Mouse (Mus musculus): ENCODE data around the gene Cisd1. TPM values are rescaled to one million over a fixed set of nuclear protein-coding genes. Genes with fewer than 3 reads are reported as not detected.
A peak's percentile ranks its signal among the peaks of the same experiment; 100 is the strongest.

The Cisd1 gene
- polyA plus RNA-seq, 1 experiment, result 178 TPM

DNA sequence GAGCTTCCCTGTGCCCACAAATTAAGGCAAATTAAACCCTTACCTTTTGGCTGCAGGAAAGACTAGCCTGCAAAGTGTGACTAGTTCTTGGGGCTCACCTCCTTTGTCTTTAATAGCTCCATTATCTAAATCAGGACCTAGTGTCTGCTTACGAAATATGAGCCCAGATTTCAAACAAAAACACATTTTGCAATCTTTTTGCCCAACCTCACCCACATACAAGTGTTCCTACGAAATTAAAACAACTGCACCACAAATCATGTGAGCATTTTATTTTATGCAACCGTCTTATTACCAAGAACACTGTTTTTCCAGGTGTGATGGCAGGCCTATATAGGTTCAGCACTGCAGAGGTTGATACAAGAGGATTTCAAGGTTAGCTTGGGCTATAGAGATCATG lies 1.6 kb downstream of the Cisd1 start:
- Histone ChIP-seq H3K27ac (ENCODE audit: insufficient read depth, low read length) (no peak overlapping the region), H3K4me1 (ENCODE audit: control insufficient read depth, insufficient read depth, low read length) (peaks cover 6% of the 10 kb centered on the region; the same call in 1 of the 2 replicates), H3K4me3 (ENCODE audit: insufficient read depth, low read length) (no peak overlapping the region)
- TF ChIP-seq POLR2A (IDR thresholded peaks at IDR 0.05; ENCODE audit: extremely low read depth, insufficient read depth, low read length) (no peak), CTCF (IDR thresholded peaks at IDR 0.05; ENCODE audit: extremely low read depth, insufficient read depth, low read length) (no peak)

DNA sequence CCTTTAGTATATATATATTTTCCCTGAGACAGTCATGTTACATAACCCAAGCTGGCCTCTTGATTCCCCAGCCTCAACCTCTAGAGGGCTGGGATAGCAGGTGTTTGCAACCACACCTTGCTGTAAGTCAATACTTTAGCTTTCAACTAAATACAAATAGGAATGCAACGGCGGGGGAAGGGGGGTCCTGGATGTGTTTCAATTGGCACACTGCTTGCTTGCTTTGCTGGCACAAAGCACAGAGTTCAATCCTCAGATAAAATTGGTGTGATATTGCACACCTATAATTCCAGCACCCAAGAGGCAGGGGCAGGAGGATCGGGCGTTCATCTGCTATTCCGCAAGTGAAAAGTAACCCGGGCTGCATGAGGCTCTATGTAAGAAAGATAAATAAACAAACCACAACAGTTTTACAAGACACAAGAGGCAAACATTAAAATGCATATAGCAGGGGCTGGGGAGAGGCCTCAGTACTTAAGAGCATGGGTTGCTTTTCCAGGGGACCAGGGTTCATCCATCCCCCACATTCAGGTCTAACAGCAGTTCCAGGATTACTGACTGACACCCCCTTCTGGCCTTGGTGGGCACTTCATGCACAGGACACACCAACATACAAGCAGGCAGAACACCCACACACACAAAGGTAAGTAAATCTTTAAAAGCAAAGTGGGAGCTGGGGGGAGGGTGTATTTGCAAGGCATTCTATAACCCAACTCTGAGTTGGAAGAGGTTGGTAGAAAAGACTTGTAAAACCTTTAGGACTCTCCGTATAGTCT lies 2.5 kb downstream of the Cisd1 start:
- H3K4me1 ChIP-seq (ENCODE audit: control insufficient read depth, insufficient read depth, low read length), result peaks cover 6% of the 10 kb centered on the region; the same call in 1 of the 2 replicates
- no peak overlapping the region for H3K27ac ChIP-seq (ENCODE audit: insufficient read depth, low read length)
- TF ChIP-seq POLR2A (IDR thresholded peaks at IDR 0.05; ENCODE audit: extremely low read depth, insufficient read depth, low read length) (no peak), CTCF (IDR thresholded peaks at IDR 0.05; ENCODE audit: extremely low read depth, insufficient read depth, low read length) (peak; percentile 22; the same call in 1 of the 2 replicates)
- H3K4me3 ChIP-seq (ENCODE audit: insufficient read depth, low read length), result no peak overlapping the region

DNA sequence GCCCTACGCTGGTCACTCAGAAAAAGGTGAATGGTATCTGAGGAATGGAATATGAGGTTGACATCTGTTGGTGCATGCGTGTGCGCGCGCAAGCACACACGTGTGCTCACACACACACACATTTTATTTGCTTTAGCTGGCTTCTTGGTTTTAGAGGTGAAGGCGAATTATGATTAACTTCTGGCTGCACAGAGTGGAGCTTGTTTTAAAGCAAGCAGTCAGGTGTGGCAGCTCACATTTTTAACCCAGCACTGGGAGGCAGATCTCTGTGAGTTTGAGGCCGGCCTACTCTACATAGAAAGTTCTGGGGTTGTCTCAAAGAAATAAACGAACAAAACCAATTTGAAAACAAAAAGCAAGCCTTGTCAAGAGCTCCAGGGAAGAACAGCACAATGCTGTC lies 3.5 kb downstream of the Cisd1 start:
- Histone ChIP-seq H3K27ac (ENCODE audit: insufficient read depth, low read length) (no peak overlapping the region), H3K4me3 (ENCODE audit: insufficient read depth, low read length) (no peak overlapping the region), H3K4me1 (ENCODE audit: control insufficient read depth, insufficient read depth, low read length) (peaks cover 6% of the 10 kb centered on the region; the same call in 1 of the 2 replicates)
- no peak for TF ChIP-seq CTCF (IDR thresholded peaks at IDR 0.05; ENCODE audit: extremely low read depth, insufficient read depth, low read length)
- no peak for TF ChIP-seq POLR2A (IDR thresholded peaks at IDR 0.05; ENCODE audit: extremely low read depth, insufficient read depth, low read length)

DNA sequence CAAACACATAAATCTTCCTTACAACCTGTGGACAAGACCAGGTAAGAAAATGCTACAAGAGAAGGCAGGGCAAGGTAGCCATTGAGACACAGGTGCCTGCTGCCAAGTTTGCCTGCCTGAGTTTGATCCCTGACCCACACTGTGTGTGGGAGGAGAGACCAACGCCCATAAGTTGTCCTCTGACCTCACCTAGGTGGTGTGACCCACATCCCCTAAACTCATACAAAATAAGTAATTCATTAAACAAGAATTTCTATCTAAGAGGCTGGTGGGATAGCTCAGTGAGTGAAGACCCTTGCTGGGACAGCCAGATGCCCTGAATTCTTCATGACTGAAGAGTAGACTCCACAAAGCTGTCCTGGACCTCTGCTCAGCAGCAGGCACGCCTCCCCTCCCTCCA lies 4.6 kb downstream of the Cisd1 start:
- Histone ChIP-seq H3K4me1 (ENCODE audit: control insufficient read depth, insufficient read depth, low read length) (peaks cover 6% of the 10 kb centered on the region; the same call in 1 of the 2 replicates), H3K27ac (ENCODE audit: insufficient read depth, low read length) (no peak overlapping the region), H3K4me3 (ENCODE audit: insufficient read depth, low read length) (no peak overlapping the region)
- TF ChIP-seq CTCF (IDR thresholded peaks at IDR 0.05; ENCODE audit: extremely low read depth, insufficient read depth, low read length) (no peak), POLR2A (IDR thresholded peaks at IDR 0.05; ENCODE audit: extremely low read depth, insufficient read depth, low read length) (no peak)

DNA sequence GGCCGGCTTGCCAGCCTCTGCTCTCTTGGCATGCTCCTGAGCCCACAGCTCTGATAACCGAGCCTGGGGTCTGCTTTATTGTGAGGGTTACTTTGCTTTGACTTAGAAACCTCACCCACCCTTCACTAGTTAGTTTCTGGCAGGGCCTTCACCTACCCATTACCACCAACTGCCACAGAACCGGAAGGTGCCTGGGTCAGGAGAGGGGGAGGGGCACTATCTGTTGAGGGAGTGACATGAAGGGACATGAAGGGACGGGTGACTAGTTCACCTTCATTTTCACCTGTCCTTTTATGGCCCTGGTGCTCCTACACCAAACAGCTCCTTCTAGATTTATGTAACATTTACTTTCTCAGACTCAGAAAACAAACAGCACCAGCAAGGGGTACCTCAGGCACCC lies 5.3 kb downstream of the Cisd1 start:
- H3K27ac ChIP-seq (ENCODE audit: insufficient read depth, low read length), result no peak overlapping the region
- no peak overlapping the region for H3K4me3 ChIP-seq (ENCODE audit: insufficient read depth, low read length)
- TF ChIP-seq POLR2A (IDR thresholded peaks at IDR 0.05; ENCODE audit: extremely low read depth, insufficient read depth, low read length), result no peak
- TF ChIP-seq CTCF (IDR thresholded peaks at IDR 0.05; ENCODE audit: extremely low read depth, insufficient read depth, low read length), result no peak
- peaks cover 6% of the 10 kb centered on the region; the same call in 1 of the 2 replicates for H3K4me1 ChIP-seq (ENCODE audit: control insufficient read depth, insufficient read depth, low read length)

DNA sequence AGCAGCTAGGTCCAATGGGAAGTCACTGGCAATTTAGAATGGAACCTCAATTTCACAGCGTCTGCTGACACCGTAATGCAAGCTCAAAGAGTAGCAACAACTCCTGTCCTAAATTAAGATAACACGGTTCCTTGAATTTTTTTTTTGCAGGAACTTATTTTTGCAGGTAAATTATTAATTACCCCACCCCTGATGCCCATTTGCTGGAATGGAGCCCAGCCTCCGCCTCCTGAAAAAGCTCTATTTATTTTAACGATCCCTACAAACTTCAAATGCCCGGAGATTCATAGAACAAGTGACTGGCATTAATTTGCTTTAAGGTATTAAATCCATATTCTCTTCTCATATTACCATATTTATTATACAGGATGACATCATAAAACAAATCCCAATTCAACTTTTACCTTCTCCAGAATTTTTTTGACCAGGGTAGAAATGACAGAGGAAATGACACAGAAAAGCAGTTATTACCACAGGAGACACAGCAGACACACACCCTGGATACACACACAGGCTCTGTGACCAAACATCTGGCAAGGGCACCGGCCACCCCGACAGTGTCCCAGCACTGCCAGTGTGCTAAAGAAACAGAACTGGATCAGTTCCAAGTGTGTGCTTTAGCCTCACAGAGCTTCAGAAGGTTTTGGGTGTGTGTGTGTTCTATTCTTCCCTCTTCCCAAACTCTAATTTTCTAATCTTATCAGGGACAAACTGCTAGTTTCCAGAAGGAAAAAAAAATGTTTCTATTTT lies 6.4 kb downstream of the Cisd1 start:
- Histone ChIP-seq H3K27ac (ENCODE audit: insufficient read depth, low read length) (no peak overlapping the region), H3K4me3 (ENCODE audit: insufficient read depth, low read length) (no peak overlapping the region), H3K4me1 (ENCODE audit: control insufficient read depth, insufficient read depth, low read length) (peaks cover 4% of the 10 kb centered on the region; the same call in 1 of the 2 replicates)
- TF ChIP-seq CTCF (IDR thresholded peaks at IDR 0.05; ENCODE audit: extremely low read depth, insufficient read depth, low read length) (no peak), POLR2A (IDR thresholded peaks at IDR 0.05; ENCODE audit: extremely low read depth, insufficient read depth, low read length) (no peak)

DNA sequence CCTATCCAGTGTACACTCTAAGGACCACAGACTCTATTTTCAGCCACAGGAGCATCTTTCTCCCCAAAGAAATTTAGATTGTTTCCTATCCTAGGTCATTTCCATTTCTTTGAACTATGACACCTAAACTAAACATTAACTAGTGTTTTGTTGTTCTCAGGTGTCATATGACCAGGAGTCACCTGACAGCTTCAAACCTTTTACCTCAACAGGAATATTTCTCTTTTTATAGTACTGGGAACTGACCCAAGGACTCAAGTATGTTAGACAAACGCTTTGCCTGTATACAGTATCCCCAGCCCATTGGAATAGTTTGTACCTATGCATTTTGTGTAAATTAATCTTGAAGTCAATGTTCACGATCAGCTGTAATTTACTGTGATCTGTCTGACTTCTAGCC lies 7.0 kb downstream of the Cisd1 start:
- H3K4me1 ChIP-seq (ENCODE audit: control insufficient read depth, insufficient read depth, low read length), result peaks cover 4% of the 10 kb centered on the region; the same call in 1 of the 2 replicates
- TF ChIP-seq POLR2A (IDR thresholded peaks at IDR 0.05; ENCODE audit: extremely low read depth, insufficient read depth, low read length) (no peak), CTCF (IDR thresholded peaks at IDR 0.05; ENCODE audit: extremely low read depth, insufficient read depth, low read length) (no peak)
- no peak overlapping the region for H3K4me3 ChIP-seq (ENCODE audit: insufficient read depth, low read length)
- H3K27ac ChIP-seq (ENCODE audit: insufficient read depth, low read length), result no peak overlapping the region

DNA sequence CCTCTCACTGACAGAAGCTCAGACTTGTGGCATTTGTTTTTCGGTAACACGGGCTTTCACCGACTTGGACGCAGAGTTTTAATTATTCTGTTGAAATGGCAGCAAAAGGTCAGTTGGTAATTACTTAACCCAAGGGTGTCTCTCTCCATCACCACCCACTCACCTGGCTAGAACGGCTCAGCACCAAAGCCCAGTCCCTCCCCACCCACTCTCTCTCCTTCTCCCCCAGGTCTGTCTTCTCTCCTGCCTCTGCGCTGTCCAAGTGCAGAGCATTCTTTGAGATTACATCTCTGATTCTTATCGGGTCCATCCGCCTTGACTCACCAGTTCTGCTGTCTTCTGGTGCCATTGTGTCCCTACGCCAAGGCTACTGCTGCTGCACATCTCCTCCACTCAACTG lies 11.9 kb downstream of the Cisd1 start:
- Histone ChIP-seq H3K4me1 (ENCODE audit: control insufficient read depth, insufficient read depth, low read length) (no peaks in the 10 kb centered on the region; the same call in 1 of the 2 replicates), H3K4me3 (ENCODE audit: insufficient read depth, low read length) (no peak overlapping the region), H3K27ac (ENCODE audit: insufficient read depth, low read length) (no peak overlapping the region)
- TF ChIP-seq POLR2A (IDR thresholded peaks at IDR 0.05; ENCODE audit: extremely low read depth, insufficient read depth, low read length) (no peak), CTCF (IDR thresholded peaks at IDR 0.05; ENCODE audit: extremely low read depth, insufficient read depth, low read length) (no peak)

DNA sequence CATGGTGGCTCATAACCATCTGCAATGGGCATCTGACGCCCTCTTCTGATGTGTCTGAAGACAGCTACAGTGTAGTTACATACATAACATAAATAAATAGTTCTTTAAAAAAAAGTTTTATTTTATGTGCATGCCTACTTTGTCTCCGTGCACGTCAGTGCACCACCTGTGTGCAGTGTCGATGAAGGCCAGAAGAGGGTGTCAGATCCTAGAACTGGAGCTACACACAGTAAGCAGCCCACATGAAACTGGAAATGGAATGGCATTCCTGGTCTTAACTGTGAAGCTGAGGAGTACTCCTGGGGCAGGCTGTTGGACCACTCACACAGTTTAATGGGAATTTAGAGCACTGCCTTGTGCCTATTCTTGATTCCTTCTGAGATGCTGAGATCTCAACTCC lies 12.4 kb downstream of the Cisd1 start:
- Histone ChIP-seq H3K4me1 (ENCODE audit: control insufficient read depth, insufficient read depth, low read length) (no peaks in the 10 kb centered on the region; the same call in 1 of the 2 replicates), H3K27ac (ENCODE audit: insufficient read depth, low read length) (no peak overlapping the region), H3K4me3 (ENCODE audit: insufficient read depth, low read length) (no peak overlapping the region)
- TF ChIP-seq CTCF (IDR thresholded peaks at IDR 0.05; ENCODE audit: extremely low read depth, insufficient read depth, low read length) (peak; percentile 28; the same call in 1 of the 2 replicates), POLR2A (IDR thresholded peaks at IDR 0.05; ENCODE audit: extremely low read depth, insufficient read depth, low read length) (no peak)

All from cortical plate, adult 2 months (tissue).